Mouse (Mus musculus) liver, embryonic 14.5 days (tissue): ENCODE results near the gene Acp5.

Source experiments
- CTCF ChIP-seq: IDR thresholded peaks from 2 replicates; pipeline ENCODE4 v1.5.1; 2016; ENCODE audit warnings: antibody characterized with exemption, low read depth, control low read depth
- EP300 ChIP-seq: IDR thresholded peaks from 2 replicates; pipeline ENCODE4 v1.6.1; 2016; ENCODE audit warnings: antibody characterized with exemption, low read depth

DNA sequence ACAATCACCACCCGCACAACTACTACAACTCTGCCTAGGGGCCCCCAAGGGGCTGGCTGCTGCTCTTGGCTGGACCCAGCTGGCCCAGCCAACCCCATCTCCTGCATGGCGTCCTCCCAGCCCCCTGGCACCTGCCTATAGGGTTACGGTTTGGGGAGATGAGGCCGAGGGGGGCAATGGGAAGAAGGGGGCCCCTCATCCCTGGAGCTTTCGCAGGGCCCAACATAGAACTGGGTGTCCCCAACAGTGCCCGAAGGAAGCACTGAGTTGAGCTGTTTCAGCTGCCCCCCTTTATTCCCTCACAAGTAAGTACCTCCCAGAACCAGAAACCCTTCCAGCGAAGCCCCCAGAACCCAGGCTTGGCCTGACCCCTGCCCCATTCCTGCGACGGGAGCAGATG, 27.3 kb downstream of the Acp5 start:
- TF ChIP-seq EP300, result no peak
- no peak for TF ChIP-seq CTCF
